ENCODE assay signal across 7 mouse cellular contexts in genomic region chr1:51445854-51446460, GRCm38 (mm10). TPM values are rescaled to one million over a fixed set of nuclear protein-coding genes. Genes with fewer than 3 reads are reported as not detected.
DNase-seq lines count a peak whose midpoint lies in the region; ATAC-seq lines count a peak whose summit lies in the region.

No protein-coding gene starts in this region.

- H3K4me3 ChIP-seq in hindbrain, embryonic 15.5 days: no peak overlapping the region

- no peaks in the 10 kb centered on the region for H3K36me3 ChIP-seq in hindbrain, embryonic 15.5 days

- WGBS in hindbrain, embryonic 15.5 days: 19% methylated on average over 9 of the region's 9 CpGs

- H3K4me2 ChIP-seq in hindbrain, embryonic 15.5 days: peak overlapping the region; percentile 25

- no peaks in the 10 kb centered on the region for H3K9me3 ChIP-seq in hindbrain, embryonic 15.5 days

- H3K4me1 ChIP-seq in hindbrain, embryonic 15.5 days (replicated peaks): 0 out of 2 replicates have a peak, but pooled peaks cover 6% of the 10 kb centered on the region

- H3K27ac ChIP-seq in hindbrain, embryonic 15.5 days (replicated peaks): no peak overlapping the region; the same call in 1 of the 2 replicates

- intact Hi-C loops in left cerebral cortex, postnatal 4 days (cut with DNase I): no loop called here

- ATAC-seq in hindbrain, embryonic 15.5 days (ENCODE audit: low FRiP score, low read depth): peak; percentile 75
- ATAC-seq in monocyte, adult 5-6 weeks (replicated peaks; ENCODE audit: insufficient number of reproducible peaks, low FRiP score, low TSS enrichment, poor library complexity, severe bottlenecking): no peak

- H3K9ac ChIP-seq in hindbrain, embryonic 15.5 days: no peak overlapping the region

- H3K27me3 ChIP-seq in hindbrain, embryonic 15.5 days: no peaks in the 10 kb centered on the region

- DNase-seq in right cerebral cortex, adult 18-20 months: peak; percentile 48
- DNase-seq in right cerebral cortex, postnatal 25 days: no peak
- DNase-seq in left cerebral cortex, postnatal 4 days: peak; percentile 70
- DNase-seq in natural killer cell, adult 2 months (ENCODE audit: low spot score in 2 of 2): no peak
- DNase-seq in heart, adult 9 months (ENCODE audit: low spot score in 2 of 2): no peak

RNA-seq across cellular contexts. Expression of gene Nabp1, which starts 32.3 kb away (rescaled TPM):
- polyA plus RNA-seq in hindbrain, embryonic 15.5 days (2015; fragmentation: Nextera tagmentation; extraction: Ambion mirVana): 8.1 and 9.2 TPM in 2 replicates
- 1 to 10 TPM; 7.7 to 8.4 TPM for total RNA-seq in left cerebral cortex, postnatal 4 days (2021)
- total RNA-seq in monocyte, adult 5-6 weeks (2017): 671 to 1,088 TPM (median 852 TPM) in 3 replicates

Comparison
In these comparisons a context has a peak if more than half of its experiments do, and no peak if none do; other contexts are left out.
1. DNase-seq: peak in right cerebral cortex, adult 18-20 months (single experiment) and left cerebral cortex, postnatal 4 days (single experiment); none in right cerebral cortex, postnatal 25 days (single experiment), natural killer cell, adult 2 months (0 of 2) and heart, adult 9 months (0 of 2).
2. RNA of gene Nabp1, which starts 32.3 kb away (total RNA-seq): 671 to 1,088 TPM in monocyte, adult 5-6 weeks; 7.7 to 8.4 TPM in left cerebral cortex, postnatal 4 days; every median in the first group is over 10 times any median in the second.